Mouse (Mus musculus) liver, postnatal 0 days (tissue): ENCODE measurements around the gene Grid2. TPM values are rescaled to one million over a fixed set of nuclear protein-coding genes. Genes with fewer than 3 reads are reported as not detected.

Experiments
- ATAC-seq: fragments of 200-750 bp; cut with Nextera tagmentation; 2 replicates; pipeline ENCODE4 v1.8.0; 2017; ENCODE audit warnings: mild to moderate bottlenecking, moderate library complexity
- DNase-seq: peaks from one replicate; pipeline ENCODE4 v3.0.0-alpha.2; 2016
- H3K27ac ChIP-seq: fragments of 300-500 bp; sonication (generic); 2 replicates; pipeline ENCODE4 v1.5.1; 2014; ENCODE audit warnings: antibody characterized with exemption, moderate library complexity, mild to moderate bottlenecking, low read depth
- H3K27me3 ChIP-seq: fragments of 300-500 bp; sonication (generic); 2 replicates; pipeline ENCODE4 v1.6.1; 2014; ENCODE audit warnings: low read length, control low read depth, mixed read lengths; ENCODE audit not compliant: insufficient read depth
- H3K36me3 ChIP-seq: fragments of 300-500 bp; sonication (generic); replicated peaks from 2 replicates; pipeline ENCODE4 v1.6.1; 2014; ENCODE audit warnings: mild to moderate bottlenecking, control low read depth, low read length, moderate library complexity, mixed read lengths; ENCODE audit not compliant: insufficient read depth
- H3K4me1 ChIP-seq: fragments of 300-500 bp; sonication (generic); 2 replicates; pipeline ENCODE4 v1.6.1; 2014; ENCODE audit warnings: antibody characterized with exemption, mild to moderate bottlenecking, control low read depth; ENCODE audit not compliant: insufficient read depth
- H3K4me2 ChIP-seq: fragments of 300-500 bp; sonication (generic); 2 replicates; pipeline ENCODE4 v1.6.1; 2014; ENCODE audit warnings: low read depth, mild to moderate bottlenecking, low read length, moderate library complexity, mixed read lengths
- H3K4me3 ChIP-seq: fragments of 300-500 bp; sonication (generic); 2 replicates; pipeline ENCODE4 v1.5.1; 2014; ENCODE audit warnings: low read depth, low read length
- H3K9ac ChIP-seq: fragments of 300-500 bp; sonication (generic); replicated peaks from 2 replicates; pipeline ENCODE4 v1.6.1; 2014; ENCODE audit warnings: mild to moderate bottlenecking, moderate library complexity
- H3K9me3 ChIP-seq: fragments of 300-500 bp; sonication (generic); 2 replicates; pipeline ENCODE4 v1.6.1; 2016; ENCODE audit warnings: mild to moderate bottlenecking, control low read depth, low read length, mixed read lengths
- CTCF ChIP-seq: sonication (generic); IDR thresholded peaks from 2 replicates; pipeline ENCODE4 v1.5.1; 2016; ENCODE audit warnings: antibody characterized with exemption, low read depth
- EP300 ChIP-seq: IDR thresholded peaks from 2 replicates; pipeline ENCODE4 v1.6.1; 2016; ENCODE audit warnings: antibody characterized with exemption, low read depth, mild to moderate bottlenecking
- WGBS: fragments of 180-500 bp; shearing (Covaris S2); extraction: QIAGEN DNeasy Blood & Tissue Kit; methylation state at CpG from one replicate; pipeline ENCODE4 v1.1.7; 2014; ENCODE audit not compliant: insufficient replicate concordance; 5-methylcytosine and 5-hydroxymethylcytosine counted together
- polyA plus RNA-seq: library from polyadenylated mRNA; unstranded; fragments of >200 nt; fragmentation: Nextera tagmentation; extraction: Ambion mirVana; gene quantifications from 2 replicates; pipeline ENCODE4 v1.2.1, GENCODE M21; 2015

The Grid2 gene
- polyA plus RNA-seq, 1 experiment from 2014 or later, result not detected

GRCm38 (mm10) chr6:63762535-63762934 is 506.9 kb downstream of the Grid2 start:
- Histone ChIP-seq H3K36me3 (no peaks in the 10 kb centered on the region), H3K9me3 (no peaks in the 10 kb centered on the region), H3K27ac (no peak overlapping the region), H3K4me3 (no peak overlapping the region), H3K4me2 (no peak overlapping the region), H3K9ac (no peak overlapping the region), H3K4me1 (no peaks in the 10 kb centered on the region), H3K27me3 (no peaks in the 10 kb centered on the region)
- WGBS, result 69% methylated on average over 2 of the region's 2 CpGs
- ATAC-seq (no peak), DNase-seq (no peak)
- TF ChIP-seq EP300, result no peak
- TF ChIP-seq CTCF, result no peak

GRCm38 (mm10) chr6:63794679-63795078 is 539.0 kb downstream of the Grid2 start:
- no peak overlapping the region for H3K4me3 ChIP-seq
- H3K36me3 ChIP-seq, result no peaks in the 10 kb centered on the region
- no peak for ATAC-seq
- no peak for TF ChIP-seq EP300
- H3K27ac ChIP-seq, result no peak overlapping the region
- H3K4me2 ChIP-seq, result no peak overlapping the region
- H3K9ac ChIP-seq, result no peak overlapping the region
- H3K27me3 ChIP-seq, result no peaks in the 10 kb centered on the region
- H3K4me1 ChIP-seq, result no peaks in the 10 kb centered on the region
- H3K9me3 ChIP-seq, result no peaks in the 10 kb centered on the region
- no peak for DNase-seq

- H3K9me3 ChIP-seq, result no peaks in the 10 kb centered on the region
- no peaks in the 10 kb centered on the region for H3K4me1 ChIP-seq
- no peak for ATAC-seq
- WGBS, result 74% methylated on average over 5 of the region's 5 CpGs
- H3K4me3 ChIP-seq, result no peak overlapping the region
- TF ChIP-seq CTCF (no peak), EP300 (no peak)
- no peaks in the 10 kb centered on the region for H3K36me3 ChIP-seq
- H3K27me3 ChIP-seq, result no peaks in the 10 kb centered on the region
- no peak overlapping the region for H3K9ac ChIP-seq
- DNase-seq, result no peak
- H3K27ac ChIP-seq, result no peak overlapping the region
- no peak overlapping the region for H3K4me2 ChIP-seq
Measured at GRCm38 (mm10) chr6:63820236-63820635, 564.6 kb downstream of the Grid2 start.

- H3K27ac ChIP-seq, result no peak overlapping the region
- no peak overlapping the region for H3K4me3 ChIP-seq
- H3K9ac ChIP-seq, result no peak overlapping the region
- no peak overlapping the region for H3K4me2 ChIP-seq
- no peaks in the 10 kb centered on the region for H3K27me3 ChIP-seq
- H3K9me3 ChIP-seq, result no peaks in the 10 kb centered on the region
- no peaks in the 10 kb centered on the region for H3K4me1 ChIP-seq
- ATAC-seq, result no peak
- WGBS, result 37% methylated on average over 2 of the region's 2 CpGs
- no peak for TF ChIP-seq CTCF
- no peaks in the 10 kb centered on the region for H3K36me3 ChIP-seq
- DNase-seq, result no peak
Measured at GRCm38 (mm10) chr6:63862628-63863027, 607.0 kb downstream of the Grid2 start.

- 62% methylated on average over 3 of the region's 3 CpGs for WGBS
- H3K27ac ChIP-seq, result no peak overlapping the region
- H3K4me3 ChIP-seq, result no peak overlapping the region
- H3K36me3 ChIP-seq, result no peaks in the 10 kb centered on the region
- no peak overlapping the region for H3K9ac ChIP-seq
- H3K4me1 ChIP-seq, result no peaks in the 10 kb centered on the region
- H3K9me3 ChIP-seq, result no peaks in the 10 kb centered on the region
- DNase-seq (no peak), ATAC-seq (no peak)
- TF ChIP-seq EP300 (no peak), CTCF (no peak)
- H3K4me2 ChIP-seq, result no peak overlapping the region
- no peaks in the 10 kb centered on the region for H3K27me3 ChIP-seq
Measured at GRCm38 (mm10) chr6:63877088-63877764, 621.5 kb downstream of the Grid2 start.

GRCm38 (mm10) chr6:63877765-63878345 is 622.2 kb downstream of the Grid2 start:
- Histone ChIP-seq H3K9ac (no peak overlapping the region), H3K4me3 (no peak overlapping the region), H3K36me3 (no peaks in the 10 kb centered on the region), H3K27ac (no peak overlapping the region), H3K4me2 (no peak overlapping the region), H3K27me3 (no peaks in the 10 kb centered on the region), H3K4me1 (no peaks in the 10 kb centered on the region), H3K9me3 (no peaks in the 10 kb centered on the region)
- ATAC-seq, result no peak
- no peak for TF ChIP-seq CTCF
- no peak for TF ChIP-seq EP300
- 49% methylated on average over 6 of the region's 6 CpGs for WGBS
- DNase-seq, result no peak
